Mouse (Mus musculus): ENCODE data around the gene B3gnt8.
A peak's percentile ranks its signal among the peaks of the same experiment; 100 is the strongest.
"Not testable (repeated sequence)": the region's sequence is repeated elsewhere in the genome, so short reads cannot be mapped to it uniquely, and the experiment has no call there.

B3gnt8 gene

DNA sequence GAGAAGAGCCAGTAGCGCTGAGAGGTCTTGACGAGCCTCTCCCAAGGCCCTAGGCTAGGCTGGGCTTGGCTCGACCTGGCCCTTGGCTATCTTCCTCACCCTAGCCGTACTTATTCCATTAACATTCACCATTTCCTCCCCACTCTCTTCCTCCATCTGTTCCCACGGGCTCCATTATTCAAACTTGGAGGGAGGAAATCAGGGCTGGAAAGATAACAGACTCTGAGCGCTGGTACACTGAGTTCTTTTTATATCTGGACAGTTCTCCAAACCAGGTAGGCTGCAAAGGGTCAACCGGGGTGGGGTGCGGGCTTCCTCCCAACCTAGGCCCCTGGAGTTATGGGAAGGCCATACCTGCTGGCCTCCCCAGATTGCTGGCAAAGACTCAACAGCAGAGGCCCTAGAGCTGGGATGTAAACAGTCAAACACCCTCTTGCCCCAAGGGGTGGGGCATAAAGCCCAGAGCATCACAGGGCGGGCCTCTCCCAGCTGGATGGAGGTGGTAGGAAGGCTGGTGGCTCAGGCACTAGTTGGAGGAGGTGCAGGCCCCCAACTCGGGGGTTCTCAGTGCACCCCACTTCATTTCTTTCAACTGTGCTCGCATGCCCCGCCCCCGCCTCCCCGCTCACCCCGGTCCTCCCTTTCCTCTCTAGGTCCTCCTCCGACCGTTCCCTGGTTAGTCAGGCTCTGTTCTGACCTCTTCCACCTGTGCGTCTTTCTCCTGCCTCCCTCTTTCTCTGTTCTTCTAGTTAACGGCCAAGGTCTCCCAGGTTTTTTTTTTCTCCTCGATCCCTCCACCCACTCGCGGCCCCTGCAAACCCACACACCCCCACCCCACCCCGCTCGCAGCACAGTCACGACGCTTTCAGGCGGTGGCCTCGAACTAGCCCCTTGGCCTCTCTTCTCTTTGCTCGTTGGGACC, at the start of gene B3gnt8:
TSS of gene B3gnt8 (plus strand) at position 146 of the 922 bp plus-strand sequence.
- no peak for DNase-seq

- DNase-seq, result not testable (repeated sequence)
These were observed 49.5 kb upstream of the B3gnt8 start for GRCm38 (mm10) chr7:25576793-25577437.

DNA sequence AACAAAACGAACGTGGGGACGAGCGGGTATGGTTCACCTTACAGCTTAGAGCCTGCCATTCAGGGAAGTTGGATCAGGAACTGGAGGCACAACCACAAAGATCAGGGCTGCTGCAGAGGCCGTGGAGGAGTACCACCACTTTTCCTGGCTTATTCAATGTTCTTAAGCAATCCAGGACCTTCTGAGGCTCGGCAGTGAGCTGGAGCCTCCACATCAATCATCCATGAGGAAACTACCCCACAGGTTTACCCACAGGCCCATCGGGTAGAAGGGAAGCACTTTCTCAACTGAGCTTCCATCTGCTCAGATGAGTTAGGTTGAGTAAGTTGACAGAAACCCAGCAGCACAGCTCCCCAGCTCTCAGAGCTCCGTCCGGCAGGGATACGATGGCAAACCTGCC, 47.0 kb upstream of the B3gnt8 start:
- DNase-seq, result no peak

GRCm38 (mm10) chr7:25582301-25582810, 44.1 kb upstream of the B3gnt8 start:
- DNase-seq, result no peak

- no peak for DNase-seq
These were observed 41.8 kb upstream of the B3gnt8 start for GRCm38 (mm10) chr7:25584651-25585050.

DNA sequence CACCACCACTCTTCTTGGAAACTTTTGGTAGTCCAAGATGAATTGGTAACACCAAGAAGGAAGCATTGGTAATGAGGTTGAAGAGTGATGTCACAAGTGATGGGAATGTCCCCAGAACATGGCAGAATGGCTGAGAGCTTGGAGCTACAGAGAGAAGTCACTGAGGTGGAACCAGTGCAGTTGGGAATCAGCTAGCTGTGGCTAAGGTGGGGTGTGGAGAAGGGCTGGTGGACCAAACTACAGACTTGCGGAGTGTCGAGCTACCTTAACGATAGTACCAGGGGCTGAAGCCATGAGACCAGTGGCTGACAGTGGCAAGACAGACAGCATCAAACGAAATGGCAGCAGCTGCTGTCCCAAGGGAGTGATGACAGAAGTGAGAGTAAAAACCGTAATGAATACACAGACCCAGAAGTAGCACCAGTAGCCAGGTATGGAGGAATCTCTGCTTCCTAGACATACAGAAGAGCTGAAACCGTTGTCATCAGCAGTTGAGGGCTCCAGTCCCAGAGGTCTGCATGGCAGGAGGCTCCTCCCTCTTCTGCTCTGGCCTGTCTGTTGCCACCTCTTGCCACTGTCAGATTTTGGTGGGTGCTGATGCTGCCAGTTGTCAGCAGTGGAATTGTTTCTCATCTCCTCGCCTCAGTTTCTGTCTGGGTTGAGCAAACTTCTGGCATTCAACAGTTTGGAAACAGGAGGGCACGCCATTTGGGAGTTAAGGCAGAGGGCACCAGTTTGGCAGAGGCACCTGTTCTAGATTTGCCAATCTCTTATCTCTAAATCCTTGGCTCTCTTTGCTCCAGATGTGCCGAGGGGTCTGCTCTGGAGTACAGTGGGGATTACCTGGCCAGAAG, 40.9 kb upstream of the B3gnt8 start:
- DNase-seq, result no peak

GRCm38 (mm10) chr7:25591226-25591625, 35.2 kb upstream of the B3gnt8 start:
- no peak for DNase-seq

- no peak for DNase-seq
These were observed 32.6 kb upstream of the B3gnt8 start for GRCm38 (mm10) chr7:25593859-25594258.

GRCm38 (mm10) chr7:25599663-25600062, 26.8 kb upstream of the B3gnt8 start:
- DNase-seq, result peak; percentile 51

GRCm38 (mm10) chr7:25600666-25601065, 25.8 kb upstream of the B3gnt8 start:
- DNase-seq, result no peak

DNA sequence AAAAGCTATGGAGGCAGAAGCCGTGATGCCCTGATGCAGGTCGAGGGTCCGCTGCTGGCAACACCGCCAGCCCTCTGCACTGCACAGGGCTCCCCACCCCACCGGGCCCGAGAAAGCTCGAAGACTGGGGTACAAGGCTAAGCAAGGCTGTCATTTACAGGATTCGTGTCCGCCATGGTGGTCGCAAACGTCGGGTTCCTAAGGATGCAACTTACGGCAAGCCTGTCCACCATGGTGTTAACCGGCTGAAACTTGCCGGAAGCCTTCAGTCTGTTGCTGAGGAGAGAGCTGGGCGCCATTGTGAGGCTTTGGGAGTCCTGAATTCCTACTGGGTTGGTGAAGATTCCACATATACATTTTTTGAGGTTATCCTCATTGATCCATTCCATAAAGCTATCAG, 25.1 kb upstream of the B3gnt8 start:
- no peak for DNase-seq

DNA sequence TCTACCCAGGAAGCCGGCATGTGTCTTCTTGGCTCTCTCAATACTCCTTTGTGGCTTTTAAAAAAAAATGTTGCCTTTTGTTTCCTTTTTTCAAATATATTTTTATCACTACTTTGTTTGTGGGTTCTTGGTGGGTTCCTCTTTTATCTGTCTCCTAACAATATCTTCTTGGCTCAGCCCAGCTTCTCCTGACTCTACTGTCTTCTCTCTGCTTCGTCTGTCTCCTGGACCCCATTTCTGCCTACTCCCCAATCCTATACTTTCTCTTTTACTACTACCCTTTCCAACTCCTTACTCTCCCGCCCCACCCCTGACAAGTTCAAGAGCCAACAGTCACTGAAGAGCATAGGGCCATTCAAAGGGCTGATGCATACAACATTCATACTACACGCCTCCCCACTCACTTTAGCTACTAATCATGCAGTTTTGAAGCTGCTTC, 19.8 kb upstream of the B3gnt8 start:
- no peak for DNase-seq

DNA sequence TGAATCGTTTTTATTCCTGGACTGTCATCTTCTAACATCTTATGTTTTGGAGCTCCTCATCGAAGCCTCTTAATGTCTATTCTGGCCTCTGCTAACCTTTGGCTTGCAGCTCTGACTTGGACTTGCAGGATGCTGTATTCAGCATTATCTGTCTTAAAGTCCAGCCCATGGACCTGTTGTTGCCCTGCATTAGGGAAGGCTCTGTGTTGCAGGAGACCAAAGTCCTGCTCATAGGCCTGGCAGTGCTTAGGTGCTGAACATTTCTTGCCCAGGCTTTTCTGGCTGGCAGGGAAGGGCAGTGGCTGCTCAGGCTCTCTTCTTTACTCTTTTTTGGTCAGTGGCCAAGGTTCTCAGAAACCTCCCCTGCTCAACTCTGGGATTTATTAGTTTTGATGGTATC, 19.3 kb upstream of the B3gnt8 start:
- DNase-seq, result no peak

DNA sequence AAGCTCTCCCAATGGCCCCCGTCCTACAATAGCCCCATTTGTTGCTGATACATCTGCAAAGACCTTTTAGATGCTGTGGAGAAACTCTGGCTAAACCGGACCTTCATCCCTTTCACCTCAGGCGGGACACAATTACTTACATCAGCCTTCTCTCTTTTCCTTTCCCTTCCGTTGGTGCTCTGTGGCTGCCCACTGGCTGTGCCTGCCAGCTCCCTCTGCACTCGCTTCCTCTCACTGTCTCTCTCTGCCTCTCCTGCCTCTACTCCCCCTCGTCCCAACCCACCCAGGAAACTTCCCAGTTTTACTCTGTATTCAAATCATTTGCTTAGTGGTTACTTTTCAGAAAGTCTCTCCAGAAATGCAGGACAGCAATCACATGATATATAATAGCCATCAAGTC, 16.4 kb upstream of the B3gnt8 start:
- DNase-seq, result no peak

DNA sequence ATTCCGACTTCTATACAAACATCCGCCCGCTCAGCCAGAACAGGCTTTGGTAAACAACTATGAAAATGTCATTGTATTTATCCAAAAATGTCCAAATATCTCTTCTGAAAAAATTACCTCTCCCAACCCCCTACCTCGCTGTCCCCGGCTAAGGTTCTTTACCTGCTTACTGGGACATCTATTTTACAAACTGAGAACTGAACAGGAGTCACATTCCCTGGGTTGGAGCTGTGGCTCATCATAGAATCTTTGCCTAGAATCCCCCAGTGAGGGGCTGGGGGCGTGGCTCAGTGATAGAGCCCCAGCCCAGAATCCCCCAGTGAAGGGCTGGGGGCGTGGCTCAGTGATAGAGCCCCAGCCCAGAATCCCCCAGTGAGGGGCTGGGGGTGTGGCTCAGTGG, 15.0 kb upstream of the B3gnt8 start:
- no peak for DNase-seq

GRCm38 (mm10) chr7:25614086-25614485, 12.4 kb upstream of the B3gnt8 start:
- DNase-seq, result no peak

- DNase-seq, result no peak
These were observed 11.4 kb upstream of the B3gnt8 start for GRCm38 (mm10) chr7:25614831-25615705.

GRCm38 (mm10) chr7:25615706-25616011, 10.8 kb upstream of the B3gnt8 start, which contains the start of gene Erich4:
Gene Erich4, minus strand, starts transcription at chr7:25615892.
- no peak for DNase-seq

DNA sequence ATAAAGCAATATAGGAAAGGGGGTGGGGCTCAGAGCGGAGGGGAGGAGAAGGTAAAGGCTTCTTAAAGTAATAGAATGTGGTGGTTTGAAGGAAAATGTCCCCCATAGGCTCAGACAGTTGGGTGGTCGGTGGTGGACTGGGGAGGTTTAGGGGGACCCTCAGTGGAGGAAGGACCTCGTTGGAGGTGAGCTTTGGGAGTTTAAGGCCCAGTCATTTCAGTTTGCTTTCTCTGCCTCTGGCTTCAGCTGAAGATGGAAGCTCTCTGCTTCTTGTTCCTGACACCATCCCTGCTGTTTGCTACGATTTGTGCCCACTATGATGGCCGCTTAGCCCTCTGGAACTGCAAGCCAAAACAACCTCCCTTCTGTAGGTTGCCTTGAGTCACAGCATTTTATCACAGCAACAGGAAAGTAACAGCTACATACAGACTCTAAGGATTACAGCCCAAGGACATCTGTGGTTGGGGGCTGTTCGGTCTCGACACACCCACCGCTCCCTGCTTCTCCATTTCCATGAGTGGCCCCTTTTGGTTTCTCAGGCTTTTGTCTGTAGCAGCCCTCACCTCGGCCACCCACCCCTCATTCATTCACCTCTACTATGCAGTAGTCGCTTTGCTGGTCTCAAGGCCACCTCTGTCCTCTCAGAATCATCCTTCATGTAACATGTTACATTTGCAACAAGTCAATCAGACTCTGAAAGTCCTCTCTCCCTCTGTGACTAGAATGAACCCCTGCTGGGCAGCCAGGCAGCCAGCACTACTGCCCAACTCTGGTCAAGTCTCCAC, 8.9 kb upstream of the B3gnt8 start:
- no peak for DNase-seq

GRCm38 (mm10) chr7:25618865-25619721, 7.4 kb upstream of the B3gnt8 start, which contains the start of gene Dmac2:
Gene Dmac2, plus strand, starts transcription at chr7:25619414.
- peak; percentile 94 for DNase-seq

Measured in cerebellum, adult 11 months (tissue).